Mouse (Mus musculus) left cerebral cortex, adult 2 months (tissue): Measurements from ENCODE around the gene Sh3bp4. TPM values are rescaled to one million over a fixed set of nuclear protein-coding genes. Genes with fewer than 3 reads are reported as not detected.

Experiments used
- DNase-seq, 2 experiments: peaks; one replicate each; pipeline ENCODE4 v3.0.0; 2021 to 2022; ENCODE audit warnings: low spot score in 2 of 2, mixed read lengths in 1 of 2; ENCODE audit errors: extremely low spot score in 1 of 2
- H3K27ac ChIP-seq: fragments of 200-600 bp; 2 replicates; pipeline ENCODE4 v1.8.1; 2022
- H3K4me3 ChIP-seq: fragments of 200-600 bp; 2 replicates; pipeline ENCODE4 v1.8.1; 2022
- CTCF ChIP-seq: fragments of 200-600 bp; IDR thresholded peaks from 2 replicates; pipeline ENCODE4 v1.8.1; 2022; ENCODE audit warnings: antibody characterized with exemption, mild to moderate bottlenecking, moderate library complexity
- intact Hi-C: fragments of 180-260 bp; cut with DNase I; formaldehyde crosslinking; loops from one replicate; pipeline ENCODE4 v1.15.1; 2025
- total RNA-seq, 2 experiments: library from RNA; stranded (reverse); gene quantifications; 2 replicates each; pipeline ENCODE4 v1.2.3; 2021

The Sh3bp4 gene
- total RNA-seq, 2 experiments from 2014 or later: 15.6 to 19.5 TPM

DNA sequence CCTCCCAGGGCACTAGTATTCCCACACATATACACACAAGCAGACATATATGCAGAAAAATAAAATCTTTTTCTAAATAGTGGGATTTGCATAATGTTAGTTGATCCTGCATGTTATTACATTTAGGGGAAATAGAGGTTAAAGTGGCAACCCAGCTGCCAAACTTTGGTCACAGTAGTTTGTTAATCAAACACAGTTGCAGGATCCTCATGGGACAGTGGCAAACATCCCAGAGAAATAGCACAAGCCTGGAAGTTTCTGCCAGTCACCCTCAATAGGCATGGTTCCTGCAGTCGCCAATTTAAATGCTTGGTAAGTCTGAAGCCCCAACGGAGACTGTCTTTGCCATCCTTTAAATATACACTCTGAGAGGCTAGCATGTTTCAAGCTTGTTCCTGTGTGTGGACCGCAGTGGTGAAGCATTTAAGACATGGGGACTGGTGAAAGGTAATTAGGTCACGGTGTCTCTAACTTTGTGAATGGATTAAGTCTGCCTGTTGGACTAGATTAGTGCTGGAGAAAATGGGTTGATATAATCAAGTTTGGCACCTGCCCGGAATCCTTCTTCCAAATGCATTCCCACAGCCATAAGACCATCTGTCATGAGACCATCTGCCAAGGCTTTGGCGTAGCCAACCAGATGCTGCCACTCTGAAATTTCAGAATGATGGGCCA lies 114.0 kb downstream of the Sh3bp4 start:
- intact Hi-C loops: loop anchor here (10.0 kb wide), 1 partner anchor 249 kb away; no protein-coding TSS in a partner anchor
- TF ChIP-seq CTCF: no peak
- Histone ChIP-seq H3K4me3 (no peak overlapping the region), H3K27ac (no peak overlapping the region)
- no peak for DNase-seq

GRCm38 (mm10) chr1:89184839-89185238 lies 114.6 kb downstream of the Sh3bp4 start:
- TF ChIP-seq CTCF: no peak
- Histone ChIP-seq H3K4me3 (no peak overlapping the region), H3K27ac (no peak overlapping the region)
- DNase-seq: no peak
- intact Hi-C loops: loop anchor here (10.0 kb wide), 1 partner anchor 250 kb away; no protein-coding TSS in a partner anchor

GRCm38 (mm10) chr1:89187441-89187840 lies 117.2 kb downstream of the Sh3bp4 start:
- Histone ChIP-seq H3K27ac (no peak overlapping the region), H3K4me3 (no peak overlapping the region)
- no peak for TF ChIP-seq CTCF
- DNase-seq: no peak
- intact Hi-C loops: loop anchor here (10.0 kb wide), 1 partner anchor 253 kb away; no protein-coding TSS in a partner anchor

GRCm38 (mm10) chr1:89188091-89188490 lies 117.9 kb downstream of the Sh3bp4 start:
- DNase-seq: no peak
- H3K4me3 ChIP-seq: no peak overlapping the region
- intact Hi-C loops: loop anchor here (10.0 kb wide), 1 partner anchor 253 kb away; no protein-coding TSS in a partner anchor
- H3K27ac ChIP-seq: no peak overlapping the region
- no peak for TF ChIP-seq CTCF

- intact Hi-C loops: loop anchor here (10.0 kb wide), 1 partner anchor 254 kb away; no protein-coding TSS in a partner anchor
- Histone ChIP-seq H3K27ac (no peak overlapping the region), H3K4me3 (no peak overlapping the region)
- TF ChIP-seq CTCF: no peak
- DNase-seq: no peak
These were observed 119.0 kb downstream of the Sh3bp4 start for GRCm38 (mm10) chr1:89189204-89189603.

DNA sequence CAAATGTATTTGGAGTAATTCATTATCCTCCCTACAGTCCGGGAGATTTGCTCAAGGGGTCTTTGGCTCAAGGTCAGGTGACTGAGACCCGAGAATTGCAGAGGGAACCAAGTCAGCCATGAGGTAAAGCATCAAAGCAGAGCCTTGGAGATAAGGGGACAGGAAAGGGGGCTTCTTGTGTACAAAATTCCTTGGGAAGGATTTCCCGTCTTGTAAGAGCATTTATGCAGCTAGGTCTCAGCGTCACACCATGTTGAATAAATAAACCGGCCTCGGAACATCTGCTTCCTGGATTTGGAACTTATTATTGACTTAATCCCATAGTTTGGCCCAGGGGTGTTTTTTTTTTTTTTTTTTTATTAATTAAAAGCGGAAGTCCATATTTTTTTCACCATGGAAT lies 120.4 kb downstream of the Sh3bp4 start:
- no peak for DNase-seq
- intact Hi-C loops: loop anchor here (5.0 kb wide), 1 partner anchor 118 kb away; the partner anchor contains the start of gene Sh3bp4
- peak overlapping the region; percentile 56; the same call in 1 of the 2 replicates for H3K27ac ChIP-seq
- no peak for TF ChIP-seq CTCF
- no peak overlapping the region for H3K4me3 ChIP-seq

DNA sequence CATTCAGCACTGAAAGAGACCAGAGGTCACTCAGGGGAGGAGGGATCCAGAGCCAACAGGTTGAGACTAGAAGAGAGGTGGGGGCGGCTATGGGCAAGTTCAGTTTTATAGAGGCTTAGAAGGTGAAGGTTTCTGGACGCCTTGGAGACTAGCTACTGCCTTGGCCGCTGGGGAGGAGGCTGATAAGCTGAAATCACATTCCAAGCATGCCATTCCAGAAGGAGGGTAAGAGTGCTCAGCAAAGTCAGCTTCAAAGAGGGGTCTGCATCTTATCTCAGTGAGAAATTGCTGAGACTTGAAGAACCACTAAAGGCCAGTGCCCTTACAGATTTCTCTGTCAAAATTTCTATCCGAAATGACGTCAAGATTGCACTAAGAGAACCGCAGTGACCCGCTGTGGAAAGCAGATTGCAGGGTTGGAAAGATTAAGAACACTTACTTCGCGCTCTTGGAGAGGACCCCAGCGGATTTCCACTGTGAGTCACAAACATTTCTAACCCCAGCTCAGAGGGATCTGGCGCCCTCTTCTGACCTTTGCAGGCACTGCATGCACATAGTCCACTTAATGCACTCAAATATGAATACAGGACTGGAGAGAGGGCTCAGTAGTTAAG lies 121.0 kb downstream of the Sh3bp4 start:
- peak; percentile 37 to 40 for DNase-seq
- intact Hi-C loops: loop anchor here (5.0 kb wide), 1 partner anchor 119 kb away; the partner anchor contains the start of gene Sh3bp4
- H3K27ac ChIP-seq: no peak overlapping the region
- no peak overlapping the region for H3K4me3 ChIP-seq
- TF ChIP-seq CTCF: peak; percentile 83

DNA sequence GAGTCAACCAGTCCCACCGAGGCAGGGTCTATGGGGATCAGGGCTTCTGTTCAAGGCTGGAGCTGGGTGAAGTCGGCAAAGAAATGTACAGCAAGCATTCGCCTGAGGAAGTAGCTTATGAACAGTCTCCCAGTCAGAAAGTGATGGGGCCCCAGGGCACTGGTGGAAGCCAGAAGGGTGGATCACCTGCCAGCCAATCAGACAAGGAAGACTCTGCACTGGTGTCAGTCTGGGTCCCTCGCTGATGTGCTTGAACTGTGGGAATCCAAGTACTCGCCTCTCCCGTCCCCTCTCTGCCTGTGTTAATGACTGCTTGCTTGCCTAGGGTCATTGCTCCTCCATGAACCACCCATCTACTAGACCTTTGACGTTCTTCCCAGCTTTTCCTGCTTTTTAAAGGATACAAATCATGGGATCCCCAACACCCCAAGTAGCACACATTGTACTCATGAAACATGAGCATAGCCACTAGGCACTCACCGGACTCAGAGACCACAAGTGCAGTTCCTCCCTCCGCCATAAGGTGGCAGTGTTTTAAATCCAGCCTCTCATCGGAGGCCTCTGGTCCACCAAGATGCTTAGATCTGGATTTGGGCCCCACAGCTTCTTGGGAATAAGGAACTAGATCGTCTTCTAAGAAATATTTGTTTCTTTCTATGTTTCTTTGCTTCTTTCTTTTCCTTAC lies 122.5 kb downstream of the Sh3bp4 start:
- DNase-seq: no peak
- Histone ChIP-seq H3K4me3 (no peak overlapping the region), H3K27ac (no peak overlapping the region)
- intact Hi-C loops: loop anchor here (5.0 kb wide), 1 partner anchor 120 kb away; the partner anchor contains the start of gene Sh3bp4
- TF ChIP-seq CTCF: peak; percentile 65

GRCm38 (mm10) chr1:89193576-89193975 lies 123.4 kb downstream of the Sh3bp4 start:
- intact Hi-C loops: loop anchor here (5.0 kb wide), 1 partner anchor 121 kb away; the partner anchor contains the start of gene Sh3bp4
- TF ChIP-seq CTCF: no peak

DNA sequence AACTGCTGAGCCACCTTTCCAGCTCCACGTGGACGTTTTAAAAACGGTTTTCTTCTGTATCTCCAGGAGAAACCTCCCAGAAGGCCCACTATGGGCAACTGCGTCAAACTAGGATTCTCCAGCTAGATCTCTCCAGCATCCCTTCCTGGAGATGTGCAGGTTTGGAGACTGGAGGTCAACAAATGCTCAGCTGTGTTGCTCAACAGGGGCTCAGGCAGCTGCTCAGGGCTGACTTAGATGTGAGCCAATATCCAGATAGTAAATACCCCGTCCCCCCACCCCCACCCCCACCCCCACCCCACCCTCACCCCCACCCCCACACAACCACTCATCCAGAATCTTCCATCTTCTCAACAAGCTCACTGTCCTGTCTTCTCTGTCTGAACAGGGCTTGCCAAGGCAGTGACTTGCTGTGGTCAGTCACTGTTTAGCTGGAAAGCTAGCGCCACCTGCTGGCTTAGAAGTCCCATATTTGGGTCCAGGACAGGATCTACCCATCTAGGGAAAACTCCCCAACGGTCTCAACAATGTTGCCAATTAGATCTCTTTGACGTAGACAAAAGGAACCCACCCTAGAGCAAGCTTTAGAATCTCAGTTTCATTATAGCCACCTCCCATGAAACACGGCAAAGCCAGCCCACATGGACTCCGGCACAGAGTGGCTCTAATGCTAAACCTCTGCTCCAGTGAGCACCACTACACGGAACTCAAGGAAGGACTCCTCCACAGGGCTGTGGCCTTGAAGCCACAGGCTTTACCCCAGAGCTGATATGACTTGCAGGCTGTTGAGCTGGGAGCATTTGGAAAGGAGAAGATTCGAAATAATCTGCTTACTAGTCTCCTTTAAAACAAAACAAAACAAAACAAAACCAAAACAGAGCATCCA lies 125.9 kb downstream of the Sh3bp4 start:
- peak; percentile 81 for TF ChIP-seq CTCF
- Histone ChIP-seq H3K4me3 (no peak overlapping the region), H3K27ac (no peak overlapping the region)
- DNase-seq: peak; percentile 76 to 83
- intact Hi-C loops: loop anchor here (2.0 to 5.0 kb wide), 4 partner anchors 443 to 839 kb away; no protein-coding TSS in a partner anchor

More at GRCm38 (mm10) chr1:89193576-89193975, 123.4 kb downstream of the Sh3bp4 start:
- H3K27ac ChIP-seq: no peak overlapping the region
- H3K4me3 ChIP-seq: no peak overlapping the region
- DNase-seq: peak in 1 of 2 experiments; percentile 42
